Mouse (Mus musculus) frontal cortex, postnatal 14 days (tissue): ENCODE data around the gene Trim71.
"Not testable (repeated sequence)": the region's sequence is repeated elsewhere in the genome, so short reads cannot be mapped to it uniquely, and the experiment has no call there.

Experiments
- DNase-seq, 2 experiments: peaks; one replicate each; pipeline ENCODE4 v3.0.0; 2022; ENCODE audit warnings: low spot score in 2 of 2

The Trim71 gene

DNA sequence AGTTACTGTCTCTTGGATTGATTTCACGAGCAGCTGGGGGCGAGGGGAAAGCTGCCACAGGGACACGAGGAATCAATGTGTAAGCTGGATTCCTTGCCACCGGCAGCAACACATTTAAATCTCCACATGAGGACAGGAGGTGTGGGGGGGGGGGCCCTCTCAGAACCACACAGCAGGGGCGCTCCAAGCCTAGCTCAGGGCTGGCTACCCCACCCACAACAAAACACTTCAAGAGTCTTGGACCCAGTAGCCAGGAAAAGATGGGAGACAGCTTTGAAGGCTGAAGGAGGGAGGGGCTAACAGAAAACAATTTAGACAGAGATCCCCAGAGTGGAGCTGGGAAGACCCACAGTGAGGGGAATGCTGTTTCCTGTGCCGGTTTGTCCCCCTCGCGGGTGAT lies 38.3 kb downstream of the Trim71 start:
- DNase-seq: no peak

DNA sequence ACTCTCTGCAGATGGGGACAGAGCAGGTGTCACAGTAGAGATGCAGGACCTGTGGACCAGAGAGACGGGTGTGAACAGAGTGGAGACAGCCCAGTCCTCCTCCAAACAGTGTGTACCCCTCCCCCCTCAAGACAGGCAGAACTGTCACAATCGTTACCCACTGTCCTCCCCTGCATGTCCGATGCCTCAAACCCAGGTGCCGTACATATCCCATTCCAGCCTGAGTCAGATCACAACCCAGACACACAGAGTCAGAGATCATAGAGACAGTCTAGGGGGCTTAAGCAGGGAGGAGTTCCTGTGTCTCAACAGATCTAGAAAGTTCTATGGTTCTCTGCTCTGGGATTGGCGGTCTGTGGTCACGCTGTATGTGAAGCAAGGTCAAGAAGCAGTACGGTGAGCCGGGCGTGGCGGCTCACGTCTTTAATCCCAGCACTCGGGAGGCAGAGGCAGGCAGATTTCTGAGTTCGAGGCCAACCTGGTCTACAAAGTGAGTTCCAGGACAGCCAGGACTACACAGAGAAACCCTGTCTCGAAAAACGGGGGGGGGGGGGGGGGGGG lies 39.0 kb downstream of the Trim71 start:
- DNase-seq: no peak

DNA sequence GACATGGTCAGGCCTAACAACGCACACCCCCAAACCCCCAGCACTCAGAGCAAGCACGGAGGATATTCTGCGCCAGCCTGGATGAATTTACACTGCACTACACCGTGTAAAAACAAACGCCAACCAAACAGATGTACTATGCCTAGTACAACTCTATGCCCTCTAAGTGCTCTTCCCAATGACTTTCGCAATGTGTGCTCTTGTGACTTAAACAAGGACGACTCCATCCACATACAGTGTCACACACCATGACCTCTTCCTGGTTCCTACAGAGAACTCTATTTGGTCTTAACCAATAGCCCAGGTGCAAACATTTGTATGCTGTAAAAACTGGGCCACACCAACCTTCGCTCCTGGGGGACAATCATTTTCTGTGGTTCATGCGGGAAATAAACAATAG lies 41.7 kb downstream of the Trim71 start:
- no peak for DNase-seq

DNA sequence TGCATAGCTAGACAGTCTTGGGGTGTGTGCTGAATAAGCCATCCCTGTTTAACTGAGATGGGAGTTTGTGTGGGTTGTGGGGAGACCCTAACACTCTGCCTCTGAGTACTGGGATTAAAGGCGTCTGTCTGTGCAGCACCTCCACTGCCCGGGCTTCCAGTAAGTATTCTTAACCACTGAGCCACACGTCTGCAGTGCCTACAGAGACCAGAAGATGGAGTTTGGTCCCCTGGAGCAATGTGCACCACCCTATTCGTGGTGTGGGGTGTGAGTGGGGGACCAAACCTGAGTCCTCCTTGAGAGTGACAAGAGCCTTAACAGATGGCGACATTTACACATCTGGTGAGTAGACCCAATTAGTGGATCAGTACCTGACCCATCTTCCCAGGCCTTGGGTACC lies 42.1 kb downstream of the Trim71 start:
- no peak for DNase-seq

DNA sequence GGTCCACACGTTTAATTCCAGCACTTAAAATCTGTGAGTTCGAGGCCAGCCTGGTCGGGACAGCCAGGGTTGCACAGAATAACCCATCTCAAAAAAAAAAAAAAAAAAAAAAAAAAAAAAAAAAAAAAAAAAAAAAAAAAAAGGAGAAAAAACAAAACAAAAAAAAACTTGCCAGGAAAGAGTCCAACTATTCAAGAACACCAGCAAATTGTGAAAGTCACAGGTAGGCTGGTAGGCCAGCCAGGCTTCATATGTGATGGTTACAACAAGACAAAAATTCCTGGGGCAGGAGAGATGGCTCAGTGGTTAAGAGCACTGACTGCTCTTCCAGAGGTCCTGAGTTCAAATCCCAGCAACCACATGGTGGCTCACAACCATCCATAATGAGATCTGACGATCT lies 43.6 kb downstream of the Trim71 start:
- not testable (repeated sequence) for DNase-seq

DNA sequence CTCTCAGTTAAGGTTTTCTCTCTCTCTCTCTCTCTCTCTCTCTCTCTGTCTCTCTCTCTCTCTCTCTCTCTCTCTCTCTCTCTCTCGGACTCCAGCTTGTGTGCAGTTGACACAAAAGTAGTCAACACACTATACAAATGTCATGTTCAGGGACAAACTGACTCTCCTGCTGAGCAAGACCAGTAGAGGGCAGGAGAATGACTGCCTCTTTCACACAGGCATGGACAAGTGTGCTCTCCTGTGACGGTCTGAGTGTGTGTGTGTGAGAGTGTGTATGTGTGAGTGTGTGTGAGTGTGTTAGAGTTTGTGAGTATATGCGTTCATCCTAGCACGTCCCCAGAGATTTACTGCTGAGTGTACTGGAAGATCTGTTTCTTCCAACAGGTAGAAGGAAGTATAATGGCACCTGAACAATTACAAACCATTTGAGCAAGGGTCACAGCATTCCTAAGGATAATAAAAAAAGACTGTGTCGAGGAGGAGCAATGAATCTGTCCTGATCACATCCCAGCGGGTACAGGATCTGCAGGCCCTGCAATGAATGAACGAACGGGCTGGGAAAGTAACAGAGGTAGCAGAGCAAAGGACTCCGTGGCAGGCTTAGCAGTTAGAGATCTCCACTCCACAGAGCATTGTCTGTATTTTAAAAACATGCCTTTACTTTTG lies 45.2 kb downstream of the Trim71 start:
- no peak for DNase-seq

DNA sequence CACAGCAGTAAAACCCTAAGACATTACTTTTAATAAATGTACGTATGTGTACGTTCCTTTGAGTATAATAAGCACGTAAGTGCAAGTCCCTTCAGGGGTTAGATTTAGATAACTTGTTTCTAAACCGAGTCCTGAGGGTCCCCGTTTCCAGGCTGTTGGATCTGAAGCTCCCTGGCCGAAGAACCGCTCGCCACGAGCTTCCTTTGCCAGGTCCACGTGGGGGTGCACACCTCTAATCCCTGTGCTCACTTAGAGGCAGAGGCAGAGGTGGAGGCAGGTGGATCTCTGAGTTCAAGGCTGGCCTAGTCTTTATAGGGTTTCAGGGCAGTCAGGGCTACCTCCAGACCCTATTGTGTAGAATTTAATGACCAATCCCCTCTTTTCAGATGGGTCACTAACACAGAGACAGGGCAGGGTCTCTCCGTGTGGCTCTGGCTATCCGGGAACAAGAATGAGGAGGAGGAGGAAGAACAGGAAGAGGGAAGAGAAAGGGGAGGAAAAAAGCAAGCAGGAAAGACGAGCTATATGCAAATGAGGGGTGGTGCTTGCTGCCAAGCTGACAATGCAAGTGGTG lies 46.2 kb downstream of the Trim71 start:
- no peak for DNase-seq

DNA sequence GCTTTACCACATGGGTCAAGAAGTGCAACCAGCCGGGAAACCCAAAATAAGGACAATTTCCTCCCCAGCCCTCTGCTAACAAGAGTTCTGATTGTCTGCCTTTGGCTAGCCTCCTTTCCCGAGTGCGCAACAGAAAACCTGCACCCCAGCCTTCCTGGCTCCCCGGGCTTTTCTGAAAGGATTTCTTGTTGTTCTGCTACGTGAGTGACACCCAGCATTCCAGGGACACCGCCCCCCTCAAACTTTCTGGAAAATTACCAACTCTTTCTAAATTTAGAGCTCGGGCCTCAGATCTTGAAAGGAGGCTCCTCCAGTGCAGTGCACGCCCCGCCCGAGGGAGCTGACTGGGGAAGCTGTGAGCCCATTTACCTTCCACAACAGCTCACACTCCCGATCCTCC lies 48.8 kb downstream of the Trim71 start, which contains the start of gene C130032M10Rik:
TSS of gene C130032M10Rik (plus strand) at position 334 of the 400 bp plus-strand sequence.
- no peak for DNase-seq

DNA sequence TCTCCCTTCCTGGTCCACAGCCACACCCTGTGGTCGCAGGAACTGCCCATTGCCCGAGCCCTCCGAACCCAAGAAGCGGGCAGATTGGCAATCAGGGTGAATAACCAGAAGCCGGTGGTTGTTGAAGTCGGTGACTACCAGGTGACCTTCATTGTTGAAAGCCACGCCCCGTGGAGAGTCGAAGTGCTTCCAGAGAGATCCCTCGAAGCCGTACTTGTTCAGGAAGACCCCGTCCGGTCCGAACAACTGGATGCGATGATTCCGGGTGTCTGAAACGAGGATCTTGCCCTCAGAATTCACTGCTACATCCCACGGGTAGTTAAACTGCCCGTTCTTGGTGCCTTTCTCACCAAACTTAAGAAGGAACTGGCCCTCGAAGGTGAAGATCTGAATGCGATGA lies 51.3 kb downstream of the Trim71 start:
- no peak for DNase-seq

DNA sequence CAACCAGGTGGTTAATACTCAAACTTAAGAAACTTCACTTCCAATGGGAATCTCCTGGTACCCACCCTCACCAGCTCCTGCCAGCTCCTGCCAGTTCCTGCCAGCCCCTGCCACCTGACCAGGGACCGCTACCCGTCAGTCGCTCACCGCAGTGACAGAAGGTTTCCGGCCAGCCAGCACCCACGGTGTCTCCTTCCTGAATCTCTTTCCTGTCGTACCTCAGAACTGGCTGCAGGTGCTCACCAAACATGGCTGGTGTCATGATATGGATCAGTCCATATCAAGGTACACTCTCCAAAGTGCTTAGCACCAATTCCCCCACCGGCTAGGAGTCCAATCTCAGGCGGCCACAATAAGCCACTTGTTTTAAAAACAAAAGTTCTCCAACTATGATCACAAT lies 54.4 kb downstream of the Trim71 start:
- DNase-seq: no peak

DNA sequence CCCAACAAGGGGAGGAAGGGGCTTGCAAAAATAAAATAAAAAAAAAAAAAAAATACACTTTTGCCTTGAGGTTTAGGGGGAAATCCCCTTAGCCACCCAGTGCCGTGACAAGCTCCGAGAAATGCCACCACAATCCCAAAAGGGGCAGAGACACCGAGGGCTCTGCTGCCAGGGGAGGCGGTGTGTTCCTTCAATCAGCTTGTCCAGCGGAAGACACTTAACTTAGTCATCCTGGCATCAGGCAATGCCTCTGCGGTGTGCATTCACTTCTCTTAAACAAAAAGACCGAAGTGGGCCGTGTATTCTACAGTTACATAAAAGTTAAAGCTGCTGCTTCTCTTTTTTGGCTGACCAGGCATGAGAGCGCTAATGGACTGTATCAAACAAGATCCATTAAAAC lies 56.7 kb downstream of the Trim71 start:
- no peak for DNase-seq

DNA sequence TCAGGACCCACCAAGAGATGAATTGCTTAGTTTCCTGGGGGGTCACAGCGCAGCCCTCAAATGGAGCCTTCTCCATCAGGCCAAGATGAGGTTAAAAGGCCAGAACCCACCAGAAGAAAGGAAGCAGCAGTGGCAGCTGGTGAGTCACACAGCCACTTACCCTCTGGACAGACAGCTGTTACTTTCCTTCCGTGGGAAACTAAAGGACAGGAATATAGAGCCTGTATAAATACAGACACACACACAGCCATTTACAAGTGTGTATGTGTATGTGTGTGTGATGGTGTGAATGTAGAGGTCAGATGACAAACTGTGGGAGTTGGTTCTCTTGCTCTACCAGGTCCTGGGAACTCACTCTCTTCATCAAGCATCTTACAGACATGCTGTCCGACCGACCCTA lies 57.6 kb downstream of the Trim71 start:
- no peak for DNase-seq

DNA sequence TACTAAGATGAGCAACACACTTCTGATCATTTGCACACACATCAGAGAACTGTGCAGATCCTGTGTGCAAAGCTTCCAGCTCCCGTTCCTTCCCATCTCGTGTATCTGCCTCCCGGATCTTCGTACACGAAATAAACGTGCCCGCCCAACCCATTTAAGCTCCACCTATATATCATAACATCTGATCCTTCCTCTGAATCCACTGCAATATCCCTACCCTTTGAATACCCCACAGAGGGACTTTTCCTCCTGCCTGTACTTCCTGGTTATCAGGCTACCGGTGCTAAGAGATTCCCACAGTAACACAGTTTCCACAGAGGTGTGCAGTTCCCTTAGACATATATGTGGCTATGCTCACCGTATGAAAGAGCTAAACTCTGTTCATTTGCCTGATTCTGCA lies 59.4 kb downstream of the Trim71 start, which contains the start of gene Ccr4:
TSS of gene Ccr4 (minus strand) at position 101 of the 400 bp plus-strand sequence.
- no peak for DNase-seq

DNA sequence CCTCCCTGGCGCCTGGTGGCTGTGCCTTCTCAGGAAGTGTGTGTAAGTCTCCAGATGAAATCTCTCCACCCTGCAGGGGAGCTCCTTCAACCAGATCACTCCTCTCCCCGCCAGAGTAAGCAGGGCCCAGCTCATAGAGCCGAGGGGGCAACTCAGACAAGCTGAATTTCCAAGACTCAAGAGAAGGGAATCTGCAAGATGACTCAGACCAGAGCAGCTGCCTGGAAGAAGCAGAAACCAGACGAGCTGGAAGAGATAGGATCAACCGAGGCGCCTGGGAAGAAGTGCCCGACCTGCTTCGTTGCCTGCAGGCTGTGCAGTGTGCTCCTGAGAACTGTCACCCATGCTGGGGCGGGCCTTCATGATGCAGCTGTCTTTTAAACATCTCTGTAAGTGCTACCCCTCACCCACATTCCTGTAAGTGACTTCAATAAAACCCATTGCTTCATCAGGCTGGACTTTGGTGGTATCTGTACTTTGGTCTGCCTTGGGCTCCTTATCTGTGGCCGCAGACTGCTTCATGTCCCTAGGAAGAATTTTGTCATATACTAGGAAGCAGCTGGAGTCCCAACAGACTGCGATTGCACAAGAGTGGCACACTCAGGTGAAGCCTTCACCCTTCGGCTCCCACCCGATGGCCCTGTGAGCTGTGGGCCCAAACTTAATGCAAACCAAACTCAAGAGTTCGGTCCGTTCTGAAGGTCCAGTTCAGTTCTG lies 61.3 kb downstream of the Trim71 start:
- no peak for DNase-seq

DNA sequence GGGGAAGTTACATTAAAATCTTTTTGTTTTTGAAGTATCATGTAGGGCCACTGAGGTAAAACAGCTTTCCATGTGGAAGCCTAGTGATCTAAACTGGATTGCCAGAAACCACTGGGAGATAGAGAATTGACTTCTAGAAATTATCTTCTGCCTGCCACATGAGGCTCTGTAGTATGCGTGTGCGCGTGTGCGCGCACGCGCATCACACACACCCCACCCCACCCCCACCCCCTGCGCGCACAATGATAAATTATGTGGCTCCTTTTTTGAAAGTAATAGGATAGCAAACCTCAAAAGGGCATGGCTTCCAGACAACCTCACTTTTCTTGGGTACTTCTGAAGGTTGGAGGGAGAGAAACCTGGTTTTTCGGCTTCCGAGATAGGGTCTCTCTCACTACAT lies 62.3 kb downstream of the Trim71 start:
- DNase-seq: no peak

DNA sequence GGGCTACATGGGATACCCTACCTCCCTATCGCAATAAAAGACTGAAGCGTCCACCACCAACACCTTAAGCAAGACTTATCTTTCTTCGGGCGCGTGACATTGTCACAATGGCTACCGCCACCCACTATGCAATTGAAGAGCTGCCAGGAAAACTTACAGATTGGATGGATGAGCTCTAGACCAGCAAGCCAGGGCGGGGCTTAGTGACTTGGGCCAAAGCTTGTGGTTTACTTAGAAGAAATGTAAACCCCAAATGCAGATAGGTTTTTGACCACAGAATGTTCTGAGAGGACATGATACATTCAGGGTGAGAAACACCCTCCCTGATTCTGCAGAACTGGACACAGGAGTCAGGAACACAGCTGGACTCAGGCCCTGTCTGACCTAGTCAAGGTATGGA lies 63.1 kb downstream of the Trim71 start:
- no peak for DNase-seq

DNA sequence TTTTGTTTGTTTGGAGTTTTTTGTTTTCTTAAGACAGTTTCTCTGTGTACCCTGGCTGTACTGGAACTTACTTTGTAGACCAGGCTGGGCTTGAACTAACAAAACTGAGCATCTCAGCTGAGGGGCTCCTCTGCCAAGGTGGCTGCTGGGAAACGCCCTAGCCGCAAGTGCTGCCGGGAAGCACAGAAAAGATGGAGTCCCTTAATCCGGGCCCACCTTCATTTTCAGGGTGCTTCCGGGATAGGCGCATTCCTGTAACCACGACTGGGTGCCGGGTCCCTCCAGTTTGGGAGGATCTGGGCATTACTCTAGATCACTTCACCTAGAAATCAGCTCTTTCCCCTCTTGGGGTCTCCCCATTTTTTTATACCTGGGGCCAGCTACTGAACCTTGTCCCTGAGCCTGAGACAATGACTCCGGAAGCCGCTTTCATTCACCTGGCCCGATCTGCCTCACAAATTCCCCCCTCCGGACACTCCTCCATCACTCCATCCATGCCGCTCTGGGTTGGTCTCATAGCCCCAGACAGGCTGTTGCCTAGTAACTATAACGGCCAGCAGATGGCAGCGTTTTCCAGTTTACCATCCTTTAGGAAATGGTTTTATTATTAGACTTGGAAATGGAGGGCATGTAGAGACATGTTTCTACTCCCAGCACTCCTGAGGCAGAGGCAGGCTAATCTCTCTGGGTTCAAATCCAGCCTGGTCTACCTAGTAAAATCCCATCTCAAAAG lies 64.2 kb downstream of the Trim71 start:
- peak in 1 of 2 experiments; percentile 33 for DNase-seq

DNA sequence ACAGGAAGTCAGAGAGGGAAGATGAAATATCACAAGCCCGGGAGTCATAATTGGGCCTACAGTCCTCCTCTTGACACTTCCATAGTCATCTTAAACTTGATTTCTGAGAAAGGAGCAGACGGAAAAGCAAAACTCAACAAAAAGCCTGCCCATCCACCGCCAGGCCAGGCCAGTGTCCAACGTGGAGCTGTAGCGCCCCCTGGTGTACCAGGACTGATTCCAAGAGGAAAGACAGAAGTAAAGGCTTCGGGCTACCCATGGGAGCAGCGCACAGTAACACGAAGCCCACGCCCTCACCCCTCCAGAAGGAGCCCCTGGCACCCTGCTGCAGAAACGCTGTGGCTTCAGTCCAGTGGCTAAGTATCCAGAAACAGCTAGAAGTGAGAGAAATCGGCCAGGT lies 66.0 kb downstream of the Trim71 start:
- peak; percentile 40 to 73 for DNase-seq

DNA sequence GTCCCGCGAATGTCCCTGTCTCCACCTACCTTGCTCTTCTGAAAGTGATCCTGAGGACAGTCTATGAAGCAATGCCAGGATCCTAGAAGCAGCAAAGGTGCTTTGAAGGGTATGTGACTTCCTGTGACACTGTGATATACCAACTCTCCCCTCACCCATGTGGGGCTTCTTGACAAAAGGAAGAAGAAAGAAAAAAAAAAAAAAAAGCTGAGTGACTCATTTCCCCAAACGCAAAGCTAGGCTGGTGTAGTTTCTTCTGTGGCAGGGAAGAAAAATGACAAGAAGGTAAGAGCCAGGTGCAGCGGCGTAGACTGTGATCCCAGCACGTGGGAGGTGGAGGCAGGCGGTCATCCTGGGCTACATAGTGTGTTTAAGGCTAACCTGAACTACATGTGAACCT lies 67.7 kb downstream of the Trim71 start:
- DNase-seq: no peak

DNA sequence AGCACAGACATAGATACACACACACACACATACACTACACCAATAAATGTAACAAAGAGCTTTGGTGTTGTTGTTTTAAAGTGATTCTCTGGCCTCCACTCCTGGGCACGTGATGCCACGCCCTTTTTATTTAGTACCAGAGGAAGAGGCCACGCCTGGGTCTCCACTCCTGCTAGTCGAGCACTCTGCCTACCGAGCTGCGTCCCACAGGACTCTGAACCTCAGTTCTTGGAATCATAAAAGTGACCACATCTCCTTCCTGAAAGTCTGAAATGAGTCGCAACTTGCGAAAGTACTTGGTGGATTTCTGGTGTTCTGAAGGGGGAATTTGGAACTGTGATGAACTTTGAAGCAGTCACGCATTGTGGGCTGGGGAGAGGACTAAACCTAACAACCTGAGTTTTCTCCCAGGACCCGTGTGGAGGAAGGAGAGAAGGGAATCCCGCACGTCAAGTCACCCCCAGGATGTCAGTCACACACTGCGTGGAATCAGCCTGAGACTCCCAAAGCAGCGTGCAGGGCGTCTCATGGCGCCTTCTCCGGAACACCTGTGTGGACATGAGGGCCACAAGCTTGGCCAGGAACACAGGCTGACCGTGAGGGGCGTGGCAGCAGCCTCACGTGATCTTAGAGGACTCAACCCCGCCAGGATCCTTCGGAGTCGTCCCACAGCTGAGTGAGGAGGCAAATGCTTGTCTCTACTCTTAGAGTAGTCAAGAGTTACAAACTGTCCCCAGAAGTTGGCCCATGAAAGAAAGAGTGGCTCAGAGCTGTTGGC lies 76.5 kb downstream of the Trim71 start:
- DNase-seq: no peak

DNA sequence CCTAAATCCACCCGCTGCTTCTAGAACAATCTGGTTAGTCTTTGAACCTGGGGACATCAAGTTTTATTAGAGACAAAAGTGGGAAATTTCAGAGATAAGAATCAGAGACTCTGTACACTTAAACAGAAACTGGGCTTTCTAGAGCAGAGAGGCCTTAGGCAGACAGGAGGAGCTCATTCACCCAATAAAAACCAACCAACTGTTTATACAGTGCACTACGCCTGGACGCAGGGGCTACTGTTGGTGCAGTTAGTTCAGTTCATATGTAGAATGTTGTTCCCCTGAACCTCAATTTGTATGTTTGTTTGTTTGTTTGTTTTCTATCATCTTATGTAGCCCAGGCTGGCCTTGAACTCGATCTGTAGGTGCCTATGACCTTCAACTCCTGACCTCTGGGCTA lies 77.4 kb downstream of the Trim71 start:
- no peak for DNase-seq
